Mouse (Mus musculus) small intestine, adult 2 months (tissue): ENCODE results near the gene Fer.

Source experiments
- CTCF ChIP-seq: fragments of 200-500 bp; IDR thresholded peaks from 2 replicates; pipeline ENCODE4 v1.5.1; 2012; ENCODE audit warnings: low read depth, mild to moderate bottlenecking, control low read depth, inconsistent platforms, low read length, moderate library complexity, mixed read lengths; ENCODE audit not compliant: insufficient replicate concordance, insufficient read length; ENCODE audit errors: extremely low read depth
- POLR2A ChIP-seq: fragments of 200-500 bp; IDR thresholded peaks from 2 replicates; pipeline ENCODE4 v1.6.1; 2012; ENCODE audit warnings: low read depth, mild to moderate bottlenecking, control low read depth, inconsistent platforms, low read length, moderate library complexity

DNA sequence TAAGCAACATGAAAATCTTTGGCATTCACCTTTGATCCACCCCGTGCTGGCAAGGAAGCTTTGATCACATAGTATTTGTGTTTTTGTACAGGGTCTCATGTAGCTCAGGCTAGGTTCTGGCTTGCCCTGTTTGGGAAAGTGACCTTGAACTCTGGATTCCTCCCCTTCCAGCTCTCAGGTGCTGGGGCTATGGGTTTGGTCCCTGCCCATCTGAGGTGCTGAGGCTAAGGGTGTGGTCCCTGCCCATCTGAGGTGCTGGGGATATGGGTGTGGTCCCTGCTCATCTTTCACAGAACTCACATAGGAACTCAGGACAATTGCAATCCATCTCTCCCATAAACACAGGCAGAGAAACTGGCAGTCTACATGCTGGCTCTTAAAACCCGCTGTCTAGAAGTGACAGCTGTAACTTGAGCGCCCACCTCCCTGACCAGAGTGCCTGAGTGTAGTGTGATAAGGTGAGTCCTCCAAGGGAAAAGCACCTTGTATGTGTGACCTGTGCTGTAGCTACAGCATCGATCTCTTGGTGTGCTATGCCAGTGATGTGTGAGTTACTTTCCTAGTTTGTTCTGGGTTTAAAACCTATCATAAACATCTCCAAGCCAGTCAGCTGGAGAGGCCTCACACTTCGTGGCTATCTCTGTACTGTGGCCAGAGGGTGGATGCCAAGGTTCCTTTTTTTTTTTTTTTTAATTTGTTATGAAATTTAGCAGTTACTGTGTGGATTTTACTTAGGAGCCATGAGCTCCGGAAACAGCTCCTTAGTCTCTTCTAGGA is 236.7 kb downstream of the Fer start:
- TF ChIP-seq CTCF (no peak), POLR2A (no peak)
